Mouse (Mus musculus): ENCODE data around the gene Mr1.
A peak's percentile ranks its signal among the peaks of the same experiment; 100 is the strongest.

The Mr1 gene

GRCm38 (mm10) chr1:155093971-155094707 lies 52.5 kb downstream of the Mr1 start:
- DNase-seq (ENCODE audit: low spot score): no peak

GRCm38 (mm10) chr1:155093145-155093791 lies 53.3 kb downstream of the Mr1 start:
- peak; percentile 65 for DNase-seq (ENCODE audit: low spot score)

- DNase-seq (ENCODE audit: low spot score): peak; percentile 45
Observed at GRCm38 (mm10) chr1:155091842-155092800, 54.5 kb downstream of the Mr1 start.

- no peak for DNase-seq (ENCODE audit: low spot score)
Observed at GRCm38 (mm10) chr1:155091374-155091841, 55.2 kb downstream of the Mr1 start.

GRCm38 (mm10) chr1:155090736-155091135 lies 55.9 kb downstream of the Mr1 start:
- no peak for DNase-seq (ENCODE audit: low spot score)

GRCm38 (mm10) chr1:155090327-155090726 lies 56.3 kb downstream of the Mr1 start:
- no peak for DNase-seq (ENCODE audit: low spot score)

- DNase-seq (ENCODE audit: low spot score): no peak
Observed at GRCm38 (mm10) chr1:155088847-155089603, 57.6 kb downstream of the Mr1 start.

GRCm38 (mm10) chr1:155088046-155088445 lies 58.6 kb downstream of the Mr1 start:
- no peak for DNase-seq (ENCODE audit: low spot score)

- no peak for DNase-seq (ENCODE audit: low spot score)
Observed at GRCm38 (mm10) chr1:155086893-155087292, 59.7 kb downstream of the Mr1 start.

- no peak for DNase-seq (ENCODE audit: low spot score)
Observed at GRCm38 (mm10) chr1:155086416-155086815, 60.2 kb downstream of the Mr1 start.

GRCm38 (mm10) chr1:155084839-155085238 lies 61.8 kb downstream of the Mr1 start:
- DNase-seq (ENCODE audit: low spot score): no peak

- DNase-seq (ENCODE audit: low spot score): peak; percentile 90
Observed at GRCm38 (mm10) chr1:155083271-155084265, 63.0 kb downstream of the Mr1 start.

GRCm38 (mm10) chr1:155082965-155083268 lies 63.7 kb downstream of the Mr1 start:
- peak; percentile 65 for DNase-seq (ENCODE audit: low spot score)

- no peak for DNase-seq (ENCODE audit: low spot score)
Observed at GRCm38 (mm10) chr1:155082158-155082964, 64.3 kb downstream of the Mr1 start.

GRCm38 (mm10) chr1:155077675-155078074 lies 68.9 kb downstream of the Mr1 start:
- no peak for DNase-seq (ENCODE audit: low spot score)
